Mouse (Mus musculus) gonadal fat pad, adult 2 months (tissue): ENCODE results near the gene Fam81a. TPM values are rescaled to one million over a fixed set of nuclear protein-coding genes. Genes with fewer than 3 reads are reported as not detected.

ENCODE experiments used
- DNase-seq: peaks from one replicate; pipeline ENCODE4 v3.0.0-alpha.2; 2012; ENCODE audit warnings: low read depth
- polyA plus RNA-seq: library from polyadenylated mRNA; depleted of rRNA; stranded (reverse); fragments of >200 nt; gene quantifications from 2 replicates; pipeline ENCODE4 v1.2.3, GENCODE M21; 2012

Fam81a gene
- polyA plus RNA-seq, 1 experiment = 1.00 TPM

- DNase-seq = peak; percentile 5
These were observed 33.1 kb downstream of the Fam81a start for GRCm38 (mm10) chr9:70109279-70109678.

- no peak for DNase-seq
These were observed 34.2 kb downstream of the Fam81a start for GRCm38 (mm10) chr9:70108151-70108550.

- DNase-seq = no peak
These were observed 36.8 kb downstream of the Fam81a start for GRCm38 (mm10) chr9:70105573-70105972.

- DNase-seq = no peak
These were observed 39.3 kb downstream of the Fam81a start for GRCm38 (mm10) chr9:70103106-70103505.

GRCm38 (mm10) chr9:70097542-70097941 is 44.8 kb downstream of the Fam81a start:
- DNase-seq = no peak

GRCm38 (mm10) chr9:70095016-70095415 is 47.3 kb downstream of the Fam81a start:
- no peak for DNase-seq

- DNase-seq = no peak
These were observed 51.8 kb downstream of the Fam81a start for GRCm38 (mm10) chr9:70090541-70090940.

GRCm38 (mm10) chr9:70088786-70089096 is 53.6 kb downstream of the Fam81a start:
- no peak for DNase-seq

GRCm38 (mm10) chr9:70088041-70088785 is 54.1 kb downstream of the Fam81a start:
- no peak for DNase-seq

- no peak for DNase-seq
These were observed 55.0 kb downstream of the Fam81a start for GRCm38 (mm10) chr9:70087379-70087778.

GRCm38 (mm10) chr9:70086091-70086490 is 56.3 kb downstream of the Fam81a start:
- no peak for DNase-seq

- DNase-seq = no peak
These were observed 58.3 kb downstream of the Fam81a start for GRCm38 (mm10) chr9:70084107-70084506.

- no peak for DNase-seq
These were observed 59.8 kb downstream of the Fam81a start for GRCm38 (mm10) chr9:70082357-70083204.

- no peak for DNase-seq
These were observed 60.6 kb downstream of the Fam81a start for GRCm38 (mm10) chr9:70081767-70082166.

GRCm38 (mm10) chr9:70080976-70081375 is 61.4 kb downstream of the Fam81a start:
- DNase-seq = no peak

- DNase-seq = no peak
These were observed 62.1 kb downstream of the Fam81a start for GRCm38 (mm10) chr9:70080027-70080800.

GRCm38 (mm10) chr9:70078034-70078433 is 64.3 kb downstream of the Fam81a start:
- no peak for DNase-seq

GRCm38 (mm10) chr9:70077170-70077569 is 65.2 kb downstream of the Fam81a start:
- no peak for DNase-seq

GRCm38 (mm10) chr9:70072387-70072786 is 70.0 kb downstream of the Fam81a start:
- no peak for DNase-seq

GRCm38 (mm10) chr9:70069961-70070435 is 72.4 kb downstream of the Fam81a start:
- DNase-seq = no peak

- DNase-seq = no peak
These were observed 74.9 kb downstream of the Fam81a start for GRCm38 (mm10) chr9:70067497-70067896.

- no peak for DNase-seq
These were observed 80.3 kb downstream of the Fam81a start for GRCm38 (mm10) chr9:70062012-70062411.
